32 mouse cellular contexts compared by ENCODE assay signal in genomic region chrX:99350233-99350632, GRCm38 (mm10).
"Had no signal": no experiment of that assay in that cellular context is flagged by ENCODE, and none has a peak within 500 bp of the region (broad histone marks: within the 10 kb centered on the region; RNA-seq: fewer than 3 reads in every experiment).

No protein-coding gene starts in this region.

- H3K4me1 ChIP-seq: limb, embryonic 10.5 days; limb, embryonic 12.5 days; limb, embryonic 13.5 days; limb, embryonic 15.5 days; liver, embryonic 12.5 days; liver, embryonic 13.5 days; liver, embryonic 15.5 days; lung, embryonic 15.5 days; midbrain, embryonic 12.5 days; midbrain, embryonic 13.5 days; midbrain, embryonic 15.5 days; neural tube, embryonic 12.5 days; neural tube, embryonic 13.5 days had no signal

- H3K4me3 ChIP-seq: limb, embryonic 10.5 days; limb, embryonic 12.5 days; limb, embryonic 13.5 days; limb, embryonic 15.5 days; liver, embryonic 12.5 days; liver, embryonic 13.5 days; liver, embryonic 15.5 days; lung, embryonic 15.5 days; megakaryocyte, embryonic 14.5 days; midbrain, embryonic 10.5 days; midbrain, embryonic 12.5 days; midbrain, embryonic 13.5 days; midbrain, embryonic 15.5 days; neural tube, embryonic 12.5 days; neural tube, embryonic 13.5 days had no signal

- H3K4me2 ChIP-seq: limb, embryonic 12.5 days; limb, embryonic 13.5 days; limb, embryonic 15.5 days; liver, embryonic 11.5 days; liver, embryonic 12.5 days; liver, embryonic 13.5 days; liver, embryonic 15.5 days; lung, embryonic 14.5 days; lung, embryonic 15.5 days; midbrain, embryonic 11.5 days; midbrain, embryonic 12.5 days; midbrain, embryonic 13.5 days; midbrain, embryonic 15.5 days; neural tube, embryonic 12.5 days; neural tube, embryonic 13.5 days had no signal

- ATAC-seq: liver, embryonic 12.5 days; liver, postnatal 0 days; lung, postnatal 0 days; midbrain, embryonic 13.5 days; midbrain, embryonic 16.5 days had no signal

- H3K27ac ChIP-seq: limb, embryonic 10.5 days; limb, embryonic 12.5 days; limb, embryonic 13.5 days; limb, embryonic 15.5 days; liver, embryonic 12.5 days; liver, embryonic 13.5 days; liver, embryonic 14.5 days; liver, embryonic 15.5 days; lung, embryonic 15.5 days; macrophage; midbrain, embryonic 10.5 days; midbrain, embryonic 12.5 days; midbrain, embryonic 13.5 days; midbrain, embryonic 15.5 days; neural tube, embryonic 12.5 days; neural tube, embryonic 13.5 days had no signal

- H3K9me3 ChIP-seq: limb, embryonic 10.5 days; limb, embryonic 12.5 days; limb, embryonic 13.5 days; limb, embryonic 15.5 days; liver, embryonic 12.5 days; liver, embryonic 13.5 days; liver, embryonic 15.5 days; lung, embryonic 15.5 days; megakaryocyte, embryonic 14.5 days; midbrain, embryonic 12.5 days; midbrain, embryonic 13.5 days; midbrain, embryonic 15.5 days; neural tube, embryonic 12.5 days; neural tube, embryonic 13.5 days had no signal

- DNase-seq: left cerebral cortex, postnatal 4 days; liver; liver, embryonic 13.5 days; liver, postnatal 0 days; lung, adult 18-20 months; lung, adult 2 months; lung, embryonic 14.5 days; lung, postnatal 10 days; lung, postnatal 14 days; lung, postnatal 36 days; lung, postnatal 4 days; midbrain, embryonic 14.5 days had no signal

- H3K36me3 ChIP-seq: limb, embryonic 10.5 days; limb, embryonic 12.5 days; limb, embryonic 13.5 days; limb, embryonic 15.5 days; liver, embryonic 12.5 days; liver, embryonic 13.5 days; liver, embryonic 15.5 days; lung, embryonic 15.5 days; midbrain, embryonic 10.5 days; midbrain, embryonic 12.5 days; midbrain, embryonic 13.5 days; midbrain, embryonic 15.5 days; neural tube, embryonic 12.5 days; neural tube, embryonic 13.5 days had no signal

- H3K9ac ChIP-seq: limb, embryonic 12.5 days; limb, embryonic 13.5 days; limb, embryonic 15.5 days; liver, embryonic 12.5 days; liver, embryonic 13.5 days; liver, embryonic 14.5 days; liver, embryonic 15.5 days; liver, postnatal 0 days; lung, embryonic 14.5 days; lung, embryonic 15.5 days; midbrain, embryonic 12.5 days; midbrain, embryonic 13.5 days; midbrain, embryonic 15.5 days; neural tube, embryonic 12.5 days; neural tube, embryonic 13.5 days had no signal
